Mouse (Mus musculus) ES-CJ7 (cell line): ENCODE measurements around the gene Celf2.
"Not testable (repeated sequence)": the region's sequence is repeated elsewhere in the genome, so short reads cannot be mapped to it uniquely, and the experiment has no call there.

Experiments used
- DNase-seq: peaks from one replicate; pipeline ENCODE4 v3.0.0; 2011; ENCODE audit warnings: low read depth, low spot score

The Celf2 gene

GRCm38 (mm10) chr2:7509463-7509862 lies at the start of gene Celf2:
Celf2 (minus strand) TSS chr2:7509563.
- not testable (repeated sequence) for DNase-seq

- no peak for DNase-seq
Observed at GRCm38 (mm10) chr2:7555144-7555892, 46.0 kb upstream of the Celf2 start.

- DNase-seq = no peak
Observed at GRCm38 (mm10) chr2:7554601-7555000, 45.2 kb upstream of the Celf2 start.

GRCm38 (mm10) chr2:7552887-7553286 lies 43.5 kb upstream of the Celf2 start:
- no peak for DNase-seq

DNA sequence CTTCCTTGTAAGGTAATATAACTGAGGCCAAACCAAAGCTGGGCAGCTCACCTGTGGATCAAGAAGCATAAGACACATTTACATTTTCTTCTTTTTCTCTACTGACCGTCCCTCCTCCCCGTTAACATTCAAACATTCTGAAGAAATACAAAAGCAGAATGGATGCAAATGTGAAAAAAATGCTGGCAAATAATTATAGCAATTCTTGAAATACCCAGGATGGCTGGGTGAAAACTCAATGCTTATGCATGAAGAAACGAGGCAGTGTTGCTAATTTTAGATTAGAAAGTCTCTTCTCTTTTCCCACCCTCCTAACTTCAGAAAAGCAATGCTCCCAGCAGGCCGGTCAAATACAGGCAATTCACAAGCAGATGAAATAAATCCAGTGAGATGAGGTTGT lies 39.5 kb upstream of the Celf2 start:
- DNase-seq = no peak

DNA sequence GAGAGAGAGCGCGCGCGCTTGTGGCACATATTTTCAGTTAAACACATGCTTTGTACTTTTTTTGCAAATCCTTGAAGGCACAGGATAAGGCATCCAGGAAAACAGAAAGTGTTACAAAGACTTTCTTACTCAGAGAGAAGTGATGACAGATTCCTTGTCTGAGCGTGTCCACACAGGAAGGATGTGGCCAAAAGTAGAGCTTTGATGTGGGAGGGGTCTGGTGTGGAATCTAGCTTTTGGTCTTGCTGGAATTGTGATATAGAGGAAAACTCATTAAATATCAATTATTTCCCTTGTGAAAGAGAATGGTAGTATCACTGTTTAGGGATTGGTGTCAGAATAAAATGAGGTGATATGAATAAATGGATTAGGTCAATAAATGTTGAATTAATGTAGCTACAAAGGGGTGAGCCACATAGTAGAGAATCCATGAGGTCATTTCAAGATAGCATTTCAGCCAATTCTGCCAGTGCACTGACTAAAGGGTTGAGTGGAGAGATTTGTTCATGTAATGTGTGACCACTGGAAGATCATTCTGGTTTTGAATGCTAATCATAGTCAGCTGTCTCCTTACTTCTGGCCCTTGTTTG lies 25.3 kb upstream of the Celf2 start:
- DNase-seq = no peak

- no peak for DNase-seq
Observed at GRCm38 (mm10) chr2:7534195-7534594, 24.8 kb upstream of the Celf2 start.

- DNase-seq = no peak
Observed at GRCm38 (mm10) chr2:7531185-7531960, 22.0 kb upstream of the Celf2 start.

DNA sequence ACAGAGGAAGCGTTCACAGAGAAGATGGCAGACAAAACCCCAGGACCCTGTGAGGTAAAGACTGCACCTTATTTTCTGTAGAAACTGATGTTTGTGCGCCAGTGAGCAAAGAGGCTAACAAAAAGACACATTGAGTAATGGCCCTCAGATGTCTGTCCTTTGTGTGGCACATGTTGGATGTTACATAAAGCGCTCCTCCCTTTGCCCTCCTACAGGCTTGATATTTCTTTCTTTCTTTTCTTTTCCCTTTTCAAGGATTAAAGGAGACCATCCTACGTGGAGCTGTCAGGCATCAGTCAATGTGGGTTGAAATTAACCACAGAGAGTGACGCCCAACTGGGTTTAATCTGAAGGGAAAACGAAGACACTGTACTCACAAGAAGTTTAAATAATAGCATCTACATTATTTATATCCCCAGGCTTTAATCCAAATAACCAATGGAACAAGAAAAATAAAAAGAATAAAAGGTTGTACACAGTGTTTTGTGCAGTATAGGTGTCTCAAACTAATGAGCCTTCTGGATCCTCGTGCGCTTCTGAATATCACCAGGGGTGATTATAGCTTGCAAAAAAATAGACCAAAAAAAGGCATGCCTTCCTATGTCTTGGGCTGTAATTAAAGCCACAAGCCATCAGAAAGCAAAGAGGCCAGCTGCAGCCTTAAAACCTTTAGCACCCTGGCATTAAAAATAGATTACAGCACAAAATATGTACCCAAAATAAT lies 21.3 kb upstream of the Celf2 start:
- no peak for DNase-seq

DNA sequence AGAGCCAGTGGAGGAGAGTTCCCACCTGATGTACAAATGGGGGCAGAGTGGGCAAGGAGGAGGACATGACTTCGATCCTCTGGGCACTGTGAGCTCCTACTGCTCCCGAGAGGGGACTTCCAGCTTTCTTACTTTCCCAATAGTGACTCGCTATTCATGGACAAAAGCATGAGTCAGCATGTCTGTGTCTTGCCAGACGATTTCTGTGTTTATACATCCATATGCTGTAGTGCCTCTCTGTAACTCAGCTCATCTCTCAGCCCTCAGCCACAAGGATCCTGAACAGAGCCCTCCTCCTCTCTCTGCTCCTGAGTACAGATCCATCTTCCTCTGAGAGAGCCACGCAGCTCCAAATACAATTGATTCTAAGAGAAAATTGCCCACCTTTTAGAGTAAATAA lies 20.3 kb upstream of the Celf2 start:
- DNase-seq = no peak

DNA sequence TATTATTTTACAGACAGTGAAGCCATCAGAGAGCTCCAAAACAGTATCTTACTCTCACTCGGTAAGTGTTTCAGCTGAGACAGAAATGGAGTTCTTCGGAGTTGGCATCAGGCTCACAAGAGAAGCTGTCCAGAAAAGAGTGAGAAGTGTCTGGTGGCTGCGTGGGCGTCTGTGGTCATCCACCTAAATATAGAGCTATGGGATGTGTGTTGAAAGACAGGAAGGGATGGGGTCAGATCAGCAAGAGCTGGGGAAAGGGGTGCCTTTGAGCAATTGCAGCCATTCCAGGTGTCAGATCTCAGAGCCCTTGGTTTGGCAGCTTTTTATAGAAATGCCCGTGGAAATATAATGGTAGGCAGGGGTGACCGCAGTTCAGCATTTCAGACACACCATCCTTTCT lies 17.3 kb upstream of the Celf2 start:
- DNase-seq = no peak

- DNase-seq = no peak
Observed at GRCm38 (mm10) chr2:7519473-7519872, 10.1 kb upstream of the Celf2 start.

GRCm38 (mm10) chr2:7493420-7493819 lies 15.9 kb downstream of the Celf2 start:
- DNase-seq = no peak

- DNase-seq = no peak
Observed at GRCm38 (mm10) chr2:7484974-7485373, 24.4 kb downstream of the Celf2 start.

DNA sequence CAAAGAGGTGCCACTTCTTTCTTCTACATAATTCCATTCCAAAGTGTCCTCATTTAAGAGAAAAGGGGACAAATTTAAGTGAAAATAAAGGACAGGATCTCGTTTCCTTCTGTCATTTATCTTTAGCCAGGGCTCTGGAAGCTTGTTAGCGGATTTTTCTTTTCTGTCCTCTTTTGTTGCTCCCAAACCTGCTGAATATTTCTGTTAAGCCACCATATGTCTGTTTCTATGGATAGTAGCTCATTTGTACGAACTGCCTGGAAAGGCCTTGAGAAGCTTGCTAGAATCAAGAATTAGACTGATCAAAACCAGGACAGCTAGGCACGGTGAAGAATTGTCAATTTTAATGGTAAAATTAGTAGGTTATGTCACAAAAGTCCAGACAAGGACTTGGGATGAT lies 27.3 kb downstream of the Celf2 start:
- DNase-seq = no peak

DNA sequence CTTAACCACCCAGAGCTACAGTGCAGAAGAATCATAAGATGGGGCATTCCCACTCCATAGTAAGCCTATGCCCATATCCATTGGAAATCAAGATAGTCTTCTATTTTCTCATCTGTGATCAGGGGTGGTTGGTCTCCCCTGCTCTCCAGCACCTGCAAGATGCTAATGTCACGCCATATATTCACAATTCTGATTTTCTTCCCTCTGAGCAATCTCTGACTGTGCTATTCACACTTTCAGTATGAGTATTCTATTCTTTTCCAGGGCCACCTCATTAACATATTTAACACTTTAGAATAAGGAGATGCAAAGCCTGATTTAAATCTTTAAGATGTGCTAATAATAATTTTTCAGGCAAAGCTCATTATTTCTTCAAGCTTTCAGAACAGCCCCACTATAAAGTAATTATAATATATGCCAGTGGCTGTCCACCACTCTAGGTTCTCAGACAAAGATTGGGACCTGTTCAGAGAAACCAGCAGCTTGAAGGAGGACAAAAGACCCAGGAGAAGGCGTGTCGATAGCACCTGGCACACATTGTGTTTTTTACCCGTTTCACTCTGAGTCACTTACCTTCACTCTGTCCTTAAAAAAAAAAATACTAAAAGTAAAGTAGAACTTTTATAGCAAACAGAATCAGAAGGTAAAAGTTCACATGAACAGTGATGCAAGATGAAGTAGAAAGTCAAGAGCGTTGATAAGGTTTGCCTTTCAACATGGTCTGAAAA lies 48.9 kb downstream of the Celf2 start:
- no peak for DNase-seq

- no peak for DNase-seq
Observed at GRCm38 (mm10) chr2:7438721-7439282, 70.6 kb downstream of the Celf2 start.

GRCm38 (mm10) chr2:7426481-7426880 lies 82.9 kb downstream of the Celf2 start:
- DNase-seq = no peak

GRCm38 (mm10) chr2:7400530-7400929 lies 108.8 kb downstream of the Celf2 start:
- no peak for DNase-seq

DNA sequence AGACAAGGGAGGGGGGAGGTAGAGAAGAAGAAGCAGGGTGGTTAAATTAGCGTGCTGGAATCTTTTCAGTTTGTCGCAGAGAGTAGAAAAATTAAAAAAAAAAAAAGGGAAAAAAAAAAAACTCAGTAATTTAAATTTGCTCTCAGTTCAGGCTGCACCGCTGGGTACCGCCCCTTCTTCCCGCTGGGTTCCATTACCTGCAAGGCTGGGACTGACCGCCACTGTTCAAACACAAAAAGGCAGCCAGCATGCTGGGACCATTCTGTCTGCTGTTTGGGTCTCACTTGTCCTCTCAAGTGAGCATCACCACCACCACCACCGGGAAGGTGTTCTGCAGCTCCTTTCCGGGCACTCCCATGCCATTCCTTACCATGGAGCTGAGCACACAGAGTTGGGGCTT lies 113.4 kb downstream of the Celf2 start:
- DNase-seq = peak; percentile 3

DNA sequence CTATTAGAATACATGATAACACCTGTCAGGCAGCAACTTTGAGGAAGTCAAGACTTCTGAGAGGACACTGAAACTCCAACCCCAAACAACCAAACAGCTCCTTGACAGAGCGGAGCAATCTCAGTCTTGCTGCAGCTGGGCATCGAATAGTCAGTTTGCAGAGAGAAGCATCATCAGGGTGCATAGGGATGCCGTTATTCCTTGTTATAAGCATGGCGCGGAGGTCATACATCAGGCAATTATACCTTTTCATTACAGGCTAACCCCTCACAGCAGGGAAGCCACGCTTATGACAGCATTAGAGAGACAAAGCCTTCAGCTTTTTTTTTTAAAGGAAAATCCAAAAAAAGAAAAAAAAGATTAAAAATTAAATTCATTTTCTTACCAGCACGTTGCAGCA lies 113.9 kb downstream of the Celf2 start:
- no peak for DNase-seq
